Mouse (Mus musculus) neutrophil, adult 5-6 weeks (primary cell): ENCODE measurements around the gene Neurl2. TPM values are rescaled to one million over a fixed set of nuclear protein-coding genes. Genes with fewer than 3 reads are reported as not detected.
A peak's percentile ranks its signal among the peaks of the same experiment; 100 is the strongest.
"Not testable (repeated sequence)": the region's sequence is repeated elsewhere in the genome, so short reads cannot be mapped to it uniquely, and the experiment has no call there.

Experiments used
- ATAC-seq: fragments of 151-379, 151-347 bp; 2 replicates; pipeline ENCODE4 v1.8.0; 2017; ENCODE audit warnings: mild to moderate bottlenecking, moderate TSS enrichment; ENCODE audit not compliant: insufficient number of reproducible peaks, poor library complexity, low FRiP score, severe bottlenecking; ENCODE audit errors: extremely low read depth
- total RNA-seq: library from RNA; stranded (forward); fragments of 200-1000 nt; gene quantifications from 2 replicates; pipeline ENCODE4 v1.2.3, GENCODE M21; 2017

The Neurl2 gene
- total RNA-seq, 1 experiment from 2014 or later: 4.1 TPM

DNA sequence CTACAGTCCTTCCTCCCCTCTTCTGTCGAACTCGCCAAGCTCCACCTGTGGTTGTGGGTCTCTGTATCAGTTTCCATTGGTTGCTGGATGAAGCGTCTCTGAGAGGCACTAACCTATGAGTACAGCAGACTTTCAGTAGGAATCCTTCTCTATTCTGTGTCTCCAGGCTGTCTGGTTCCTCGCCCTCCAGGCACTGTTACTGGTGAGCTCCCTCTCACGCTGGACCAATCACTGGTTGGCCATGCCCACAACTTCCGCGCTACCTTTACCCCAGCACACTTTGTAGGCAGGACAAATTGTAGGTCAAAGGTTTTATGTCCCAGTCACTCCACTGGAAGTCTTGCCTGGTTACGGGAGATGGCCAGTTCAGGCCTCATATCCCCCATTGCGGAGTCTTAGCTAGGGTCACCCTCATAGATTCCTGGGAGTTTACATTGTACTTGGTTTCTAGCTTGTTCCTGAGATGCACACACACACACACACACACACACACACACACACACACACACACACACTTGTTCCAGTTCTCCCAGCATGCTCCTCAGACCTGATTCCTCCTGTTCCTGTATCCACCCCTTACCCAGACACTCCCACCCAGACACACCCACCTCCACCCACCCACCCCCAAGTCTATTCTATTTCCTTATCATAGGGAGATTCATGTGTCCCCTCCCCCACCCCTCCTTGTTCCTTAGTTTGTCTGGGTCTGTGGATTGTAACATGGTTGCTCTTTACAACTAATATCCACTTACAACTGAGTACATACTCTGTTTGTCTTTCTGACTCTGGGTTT, 26.6 kb upstream of the Neurl2 start:
- ATAC-seq: no peak

GRCm38 (mm10) chr2:164859155-164859554, 25.9 kb upstream of the Neurl2 start:
- ATAC-seq: no peak

GRCm38 (mm10) chr2:164857842-164858553, 24.7 kb upstream of the Neurl2 start:
- ATAC-seq: no peak

GRCm38 (mm10) chr2:164857101-164857821, 24.0 kb upstream of the Neurl2 start, which contains the start of gene Pltp:
TSS of gene Pltp (minus strand) at chr2:164857711.
- ATAC-seq: peak; percentile 34

- ATAC-seq: no peak
Observed at GRCm38 (mm10) chr2:164856309-164857100, 23.2 kb upstream of the Neurl2 start.

- not testable (repeated sequence) for ATAC-seq
Observed at GRCm38 (mm10) chr2:164855572-164855971, 22.3 kb upstream of the Neurl2 start.

DNA sequence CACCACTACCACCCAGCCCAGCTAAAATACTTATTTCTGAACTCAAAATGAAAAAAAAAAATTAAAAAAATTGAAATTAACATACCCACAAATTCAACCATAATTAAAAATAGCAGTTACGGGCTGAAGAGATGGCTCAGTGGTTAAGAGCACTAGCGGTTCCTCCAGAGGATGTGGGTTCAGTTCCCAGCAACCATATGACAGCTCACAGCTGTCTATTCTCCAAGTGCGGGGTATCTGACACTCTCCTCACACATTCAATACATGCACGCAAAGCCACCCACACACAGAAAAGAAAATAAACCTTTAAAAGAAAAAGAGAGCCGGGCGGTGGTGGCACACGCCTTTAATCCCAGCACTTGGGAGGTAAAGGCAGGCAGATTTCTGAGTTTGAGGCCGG, 16.8 kb upstream of the Neurl2 start:
- 0 out of 2 replicates have a peak, but pooled peaks have one; percentile 26 for ATAC-seq

DNA sequence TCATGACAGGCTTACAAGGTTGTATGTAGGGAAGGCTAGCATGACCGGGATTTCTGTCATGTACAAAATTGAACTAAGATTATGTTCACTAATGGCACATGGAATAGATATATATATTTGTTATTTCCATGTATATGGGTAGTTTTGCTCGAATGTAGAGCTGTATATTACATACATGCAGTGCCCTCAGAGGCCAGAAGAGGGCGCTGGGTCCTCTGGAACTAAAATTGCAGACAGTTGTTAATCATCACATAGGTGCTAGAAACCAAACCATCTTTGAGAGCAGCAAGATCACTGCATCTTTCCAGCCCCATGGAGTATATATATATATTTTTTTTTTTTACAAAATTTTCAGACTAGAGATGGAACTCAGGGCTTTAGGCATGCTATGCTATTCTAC, 12.5 kb upstream of the Neurl2 start:
- no peak for ATAC-seq

DNA sequence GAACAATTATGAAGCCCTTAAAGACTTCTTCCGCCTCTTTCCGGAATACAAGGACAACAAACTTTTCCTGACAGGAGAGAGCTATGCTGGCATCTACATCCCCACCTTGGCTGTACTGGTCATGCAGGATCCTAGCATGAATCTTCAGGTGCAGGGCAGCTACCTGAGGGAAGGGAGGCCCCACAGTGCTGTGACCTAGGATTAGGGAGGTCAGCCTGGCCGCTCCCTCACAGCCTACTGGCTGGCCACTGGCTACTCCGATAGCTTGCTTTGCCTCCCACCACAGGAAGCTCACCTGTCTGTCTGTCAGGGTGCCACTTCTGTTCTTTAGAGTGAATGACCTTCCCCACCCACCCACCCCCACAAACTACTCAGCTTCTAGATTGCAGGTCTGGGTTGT, 1.9 kb upstream of the Neurl2 start:
- no peak for ATAC-seq

GRCm38 (mm10) chr2:164834531-164834930, 1.3 kb upstream of the Neurl2 start:
- no peak for ATAC-seq

DNA sequence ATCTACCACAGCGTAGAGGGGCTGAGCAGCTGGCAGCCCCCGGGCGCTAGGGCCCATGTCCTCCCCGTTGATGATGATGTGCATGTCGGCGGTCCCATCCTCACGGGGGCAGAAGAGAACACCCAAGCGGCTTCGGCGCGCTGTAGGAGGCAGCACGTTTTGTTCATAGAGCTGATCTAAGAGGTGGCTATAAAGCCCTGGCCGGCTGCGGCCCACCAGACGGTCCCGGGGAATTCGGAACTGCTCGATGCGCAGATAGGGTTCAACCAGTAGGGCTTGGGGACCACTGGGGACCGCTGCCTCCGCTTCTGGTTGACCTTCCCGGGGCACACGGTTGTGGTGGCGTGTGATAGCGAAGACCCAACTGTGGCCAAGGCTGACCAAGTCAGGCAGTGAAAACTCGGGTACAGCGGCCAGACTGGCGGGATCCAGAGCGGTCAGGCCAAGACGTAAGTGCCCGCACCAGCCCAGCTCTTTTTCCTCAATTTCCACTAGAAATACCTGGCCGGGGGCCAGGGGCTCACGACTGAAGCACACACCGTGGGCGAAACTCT, 431 bp downstream of the Neurl2 start, which contains the start of gene Ctsa:
Gene Ctsa (plus strand): TSS at position 126 of the 554 bp plus-strand sequence.
- peak; percentile 75 for ATAC-seq

DNA sequence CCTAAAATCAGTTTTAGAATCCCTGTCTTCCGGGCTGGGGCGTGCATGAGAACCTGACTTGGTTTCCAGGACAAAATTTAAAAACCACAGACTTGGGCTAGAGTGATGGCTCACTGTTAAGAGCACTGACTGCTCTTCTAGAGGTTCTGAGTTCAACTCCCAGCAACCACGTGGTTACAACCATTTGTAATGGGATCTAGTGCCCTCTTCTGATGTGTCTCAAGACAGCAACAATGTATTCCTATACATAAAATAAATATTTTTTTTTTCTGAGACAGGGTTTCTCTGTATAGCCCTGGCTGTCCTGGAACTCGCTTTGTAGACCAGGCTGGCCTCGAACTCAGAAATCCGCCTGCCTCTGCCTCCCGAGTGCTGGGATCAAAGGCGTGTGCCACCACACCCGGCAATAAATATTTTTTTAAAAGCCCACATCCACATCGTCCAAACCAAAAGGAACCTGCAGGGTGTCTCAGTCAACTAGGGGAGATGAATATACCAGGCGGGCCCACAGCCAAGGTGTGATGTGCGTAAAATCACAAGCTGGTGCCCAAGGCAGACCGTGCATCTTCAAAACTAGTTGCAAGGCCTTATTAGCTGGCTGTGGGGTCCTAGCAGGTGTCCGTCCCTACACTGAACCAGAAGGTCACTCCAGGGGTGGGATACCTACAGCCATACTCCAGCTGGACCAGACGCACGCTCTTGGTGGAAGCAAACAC, 1.1 kb downstream of the Neurl2 start:
- ATAC-seq: no peak

DNA sequence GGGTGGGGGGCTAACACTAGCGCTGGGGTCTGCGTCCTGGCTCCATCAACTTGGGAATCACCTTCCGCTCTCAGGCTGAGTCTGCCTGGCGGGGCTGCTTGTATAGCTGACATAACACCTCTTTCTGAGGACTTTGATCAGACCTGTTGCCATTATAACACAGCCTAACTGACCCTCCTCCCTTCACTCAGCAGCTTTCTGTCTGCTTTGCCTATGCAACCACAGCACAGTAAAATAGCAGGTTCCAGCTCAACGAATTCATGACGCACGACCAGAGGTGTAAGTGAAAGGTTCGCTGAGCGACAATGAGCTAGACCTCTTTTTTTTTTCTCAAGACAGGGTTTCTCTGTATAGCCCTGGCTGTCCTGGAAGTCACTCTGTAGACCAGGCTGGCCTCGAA, 2.2 kb downstream of the Neurl2 start:
- ATAC-seq: no peak

GRCm38 (mm10) chr2:164829090-164829489, 4.2 kb downstream of the Neurl2 start:
- no peak for ATAC-seq

GRCm38 (mm10) chr2:164828437-164828836, 4.8 kb downstream of the Neurl2 start, which contains the start of gene Spata25:
TSS of gene Spata25 (minus strand) at chr2:164828537.
- ATAC-seq: no peak

DNA sequence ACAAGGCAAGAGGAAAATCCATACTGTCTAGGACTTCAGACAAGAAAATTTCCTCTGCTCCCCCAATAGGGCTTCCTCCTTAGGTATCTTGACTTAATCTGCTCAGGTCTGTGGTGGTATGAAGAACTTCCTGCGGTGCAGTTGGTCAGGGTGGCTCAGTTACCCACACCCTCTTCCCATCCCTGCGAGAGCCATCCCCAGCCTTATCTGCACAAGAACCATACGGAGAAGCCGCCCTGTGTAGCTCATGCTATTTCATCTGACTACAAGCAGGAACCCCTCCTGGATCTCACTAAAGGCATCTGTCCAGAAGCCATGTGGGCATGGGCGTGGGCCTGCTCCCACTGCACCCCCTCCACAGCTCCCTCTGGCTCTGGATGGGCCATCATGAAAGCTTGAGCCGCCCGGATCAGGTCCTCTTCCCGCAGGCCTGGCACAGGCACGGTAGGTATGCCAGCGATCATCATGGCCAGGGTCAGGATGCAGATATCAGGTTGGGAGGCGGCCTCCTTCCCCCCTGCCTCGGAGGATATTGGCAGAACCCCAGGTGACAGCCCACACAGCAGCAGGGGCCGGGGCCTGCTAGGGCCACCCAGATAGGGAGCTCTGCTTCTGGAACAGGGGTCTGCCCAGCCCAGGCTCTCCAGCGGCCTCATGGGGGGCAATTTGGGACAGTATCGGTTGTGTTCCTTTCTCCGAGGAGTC, 6.0 kb downstream of the Neurl2 start:
- ATAC-seq: no peak

GRCm38 (mm10) chr2:164825521-164825920, 7.7 kb downstream of the Neurl2 start:
- ATAC-seq: no peak
